Mouse (Mus musculus): Measurements from ENCODE around the gene Slc25a11.

DNA sequence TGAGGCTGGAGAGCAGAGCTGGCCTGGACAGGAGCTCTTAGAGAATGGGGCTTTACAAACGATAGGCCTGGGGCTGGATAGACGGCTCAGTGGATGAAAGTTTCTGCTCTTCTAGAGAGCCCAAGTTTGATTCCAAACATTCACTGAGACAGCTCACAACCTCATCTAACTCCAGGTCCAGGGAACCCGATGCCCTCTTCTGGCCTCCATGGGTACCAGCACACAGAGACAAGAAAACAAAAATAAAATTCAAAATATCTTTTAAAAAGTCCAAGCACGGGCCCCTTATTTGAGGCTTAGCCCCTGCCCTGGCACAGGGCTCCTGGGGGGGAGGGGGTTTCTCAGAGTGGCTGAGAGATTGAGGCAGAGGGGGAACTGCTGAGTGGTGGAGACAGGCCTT lies 36.5 kb downstream of the Slc25a11 start:
- TF ChIP-seq CTCF (IDR thresholded peaks at IDR 0.05; ENCODE audit: low read depth, low read length) (no peak), GATA1 (IDR thresholded peaks at IDR 0.05; ENCODE audit: borderline replicate concordance, low read length) (no peak)

Data from G1E (cell line).